Mouse (Mus musculus): ENCODE measurements around the gene Ryk.
"Not testable (repeated sequence)": the region's sequence is repeated elsewhere in the genome, so short reads cannot be mapped to it uniquely, and the experiment has no call there.

GRCm38 (mm10) chr9:102913597-102913996 is 78.9 kb downstream of the Ryk start:
- not testable (repeated sequence) for TF ChIP-seq CTCF (conservative IDR thresholded peaks at IDR 0.05; ENCODE audit: insufficient read depth, insufficient read length, low read depth, low read length); POLR2A (IDR thresholded peaks at IDR 0.05; ENCODE audit: low read depth, low read length)
